Mouse (Mus musculus) limb, embryonic 13.5 days (tissue): ENCODE measurements around the gene Hist1h4h. TPM values are rescaled to one million over a fixed set of nuclear protein-coding genes. Genes with fewer than 3 reads are reported as not detected.

Experiments used
- ATAC-seq: fragments of 200-750 bp; cut with Nextera tagmentation; 2 replicates; pipeline ENCODE4 v1.8.0; 2017; ENCODE audit warnings: low read depth, moderate number of reproducible peaks, moderate TSS enrichment; ENCODE audit not compliant: low FRiP score
- H3K27ac ChIP-seq: fragments of 300-500 bp; sonication (generic); 2 replicates; pipeline ENCODE4 v1.5.1; 2015; ENCODE audit warnings: inconsistent platforms, mild to moderate bottlenecking, moderate library complexity
- H3K27me3 ChIP-seq: fragments of 300-500 bp; sonication (generic); 2 replicates; pipeline ENCODE4 v1.6.1; 2015; ENCODE audit warnings: mild to moderate bottlenecking, inconsistent platforms
- H3K36me3 ChIP-seq: fragments of 300-500 bp; sonication (generic); 2 replicates; pipeline ENCODE4 v1.6.1; 2015; ENCODE audit warnings: inconsistent platforms, mild to moderate bottlenecking, moderate library complexity
- H3K4me1 ChIP-seq: fragments of 300-500 bp; sonication (generic); 2 replicates; pipeline ENCODE4 v1.6.1; 2015; ENCODE audit warnings: inconsistent platforms
- H3K4me2 ChIP-seq: fragments of 300-500 bp; sonication (generic); replicated peaks from 2 replicates; pipeline ENCODE4 v1.6.1; 2015; ENCODE audit warnings: inconsistent platforms, mild to moderate bottlenecking, moderate library complexity
- H3K4me3 ChIP-seq: fragments of 300-500 bp; sonication (generic); 2 replicates; pipeline ENCODE4 v1.5.1; 2015; ENCODE audit warnings: moderate library complexity, mild to moderate bottlenecking, inconsistent platforms
- H3K9ac ChIP-seq: fragments of 300-500 bp; sonication (generic); 2 replicates; pipeline ENCODE4 v1.6.1; 2015; ENCODE audit warnings: mild to moderate bottlenecking, inconsistent platforms
- H3K9me3 ChIP-seq: fragments of 300-500 bp; sonication (generic); 2 replicates; pipeline ENCODE4 v1.6.1; 2016; ENCODE audit warnings: inconsistent platforms
- WGBS: fragments of 180-500 bp; shearing (Covaris S2); methylation state at CpG from one replicate; pipeline ENCODE4 v1.1.7; 2015; 5-methylcytosine and 5-hydroxymethylcytosine counted together
- polyA plus RNA-seq: library from polyadenylated mRNA; unstranded; fragments of >200 nt; fragmentation: Nextera tagmentation; extraction: Ambion mirVana; gene quantifications from 2 replicates; pipeline ENCODE4 v1.2.1, GENCODE M21; 2015

Hist1h4h gene
- polyA plus RNA-seq, 1 experiment from 2014 or later: 4.1 TPM

DNA sequence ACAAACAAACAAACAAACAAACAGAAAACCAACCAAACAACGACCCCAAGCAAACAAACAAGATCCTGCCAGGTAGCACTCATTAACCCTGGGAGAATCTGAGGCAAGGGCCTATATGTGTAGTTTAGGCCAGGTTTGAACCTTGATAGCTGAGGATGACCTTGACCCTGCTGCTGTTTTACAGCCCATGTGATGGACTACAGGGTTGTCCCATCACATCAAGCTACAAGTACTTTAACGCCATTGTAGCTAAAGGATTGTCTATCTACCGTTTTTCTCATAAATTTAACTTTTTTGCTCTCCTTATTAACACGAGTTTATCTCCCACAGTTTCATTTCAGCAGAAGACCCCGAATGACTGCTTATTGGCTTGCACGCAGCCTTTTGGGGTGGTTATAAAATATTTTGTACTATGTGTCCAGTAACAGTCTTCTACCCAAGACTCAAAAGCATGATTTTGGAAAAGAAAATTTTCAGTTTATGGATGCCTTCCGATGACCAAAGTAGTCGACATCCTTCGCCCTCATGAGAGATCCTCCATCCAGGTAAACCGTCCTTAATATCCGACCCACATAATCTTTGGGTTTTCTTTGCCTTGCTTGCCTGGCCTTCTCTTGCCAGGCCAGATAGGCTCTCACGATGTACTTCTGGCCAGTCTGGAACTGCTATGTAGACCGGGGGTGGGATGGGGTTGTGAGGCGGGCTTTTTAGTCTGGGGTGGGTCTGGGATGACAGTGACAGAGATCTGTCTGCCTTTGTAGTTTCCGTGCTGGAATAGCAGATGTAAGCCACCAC lies 14.8 kb upstream of the Hist1h4h start:
- 52% methylated on average over 15 of the region's 15 CpGs for WGBS
- Histone ChIP-seq H3K9ac (peak overlapping the region; percentile 50; the same call in 1 of the 2 replicates), H3K4me1 (peaks cover 4% of the 10 kb centered on the region; the same call in 1 of the 2 replicates), H3K4me3 (peak overlapping the region; percentile 53), H3K27me3 (no peaks in the 10 kb centered on the region), H3K9me3 (no peaks in the 10 kb centered on the region), H3K4me2 (peak overlapping the region; percentile 65), H3K27ac (peak overlapping the region; percentile 33; the same call in 1 of the 2 replicates), H3K36me3 (no peaks in the 10 kb centered on the region)
- ATAC-seq: no peak

DNA sequence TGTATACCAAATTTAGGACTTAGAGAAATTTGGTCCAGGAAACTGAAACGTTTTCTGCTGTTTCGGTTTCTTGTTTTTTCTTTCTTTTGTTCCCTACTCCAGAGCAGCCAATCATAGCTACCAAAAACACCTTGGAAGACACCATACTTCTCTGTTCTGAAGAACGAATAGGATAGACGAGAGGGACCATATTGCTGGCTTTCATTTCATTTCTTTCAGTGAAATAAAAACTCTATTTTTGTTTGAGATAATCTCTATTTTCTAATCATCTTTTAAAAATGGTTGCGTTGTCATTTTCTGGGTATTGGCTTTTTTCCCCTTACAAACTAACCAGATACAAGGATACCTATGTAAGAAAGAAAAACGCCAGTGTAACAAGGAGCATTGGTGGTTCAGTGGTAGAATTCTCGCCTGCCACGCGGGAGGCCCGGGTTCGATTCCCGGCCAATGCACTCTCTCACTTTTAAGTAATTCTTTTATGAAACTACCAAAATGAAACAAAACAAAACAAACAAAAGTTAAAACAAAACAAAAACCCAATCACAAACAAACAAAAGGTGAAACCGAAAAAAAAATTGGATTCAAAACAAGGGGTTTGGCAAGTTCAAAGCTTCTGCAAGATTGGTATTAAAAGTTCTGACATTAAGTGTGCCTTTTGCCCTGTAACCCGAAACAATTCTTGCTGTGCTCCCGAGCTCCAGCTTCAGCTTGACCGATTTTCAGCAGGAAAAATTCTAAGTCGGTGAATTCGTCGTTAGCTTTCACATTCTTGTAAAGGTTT lies 13.8 kb upstream of the Hist1h4h start:
- peak overlapping the region; percentile 68 for H3K4me2 ChIP-seq
- H3K4me3 ChIP-seq: peak overlapping the region; percentile 53
- H3K36me3 ChIP-seq: no peaks in the 10 kb centered on the region
- H3K4me1 ChIP-seq: peaks cover 4% of the 10 kb centered on the region; the same call in 1 of the 2 replicates
- H3K9me3 ChIP-seq: no peaks in the 10 kb centered on the region
- no peaks in the 10 kb centered on the region for H3K27me3 ChIP-seq
- H3K9ac ChIP-seq: peak overlapping the region; percentile 66
- peak overlapping the region; percentile 85 for H3K27ac ChIP-seq
- under 1% methylated on average over 19 of the region's 19 CpGs for WGBS
- ATAC-seq: peak; percentile 73; the same call in 1 of the 2 replicates

- under 1% methylated on average over 27 of the region's 27 CpGs for WGBS
- Histone ChIP-seq H3K9me3 (no peaks in the 10 kb centered on the region), H3K4me2 (peak overlapping the region; percentile 68), H3K36me3 (no peaks in the 10 kb centered on the region), H3K27me3 (no peaks in the 10 kb centered on the region), H3K9ac (peak overlapping the region; percentile 66), H3K4me3 (peak overlapping the region; percentile 53), H3K4me1 (peaks cover 4% of the 10 kb centered on the region; the same call in 1 of the 2 replicates), H3K27ac (peak overlapping the region; percentile 85)
- peak; percentile 87 for ATAC-seq
Measured at GRCm38 (mm10) chr13:23517603-23518294, 13.1 kb upstream of the Hist1h4h start.

- H3K27me3 ChIP-seq: no peaks in the 10 kb centered on the region
- peaks cover 4% of the 10 kb centered on the region; the same call in 1 of the 2 replicates for H3K4me1 ChIP-seq
- H3K9me3 ChIP-seq: no peaks in the 10 kb centered on the region
- WGBS: under 1% methylated on average over 6 of the region's 6 CpGs
- H3K4me3 ChIP-seq: peak overlapping the region; percentile 53
- H3K9ac ChIP-seq: peak overlapping the region; percentile 48
- ATAC-seq: 0 out of 2 replicates have a peak, but pooled peaks have one; percentile 4
- peak overlapping the region; percentile 68 for H3K4me2 ChIP-seq
- no peaks in the 10 kb centered on the region for H3K36me3 ChIP-seq
- no peak overlapping the region for H3K27ac ChIP-seq
Measured at GRCm38 (mm10) chr13:23518295-23518603, 12.6 kb upstream of the Hist1h4h start.

DNA sequence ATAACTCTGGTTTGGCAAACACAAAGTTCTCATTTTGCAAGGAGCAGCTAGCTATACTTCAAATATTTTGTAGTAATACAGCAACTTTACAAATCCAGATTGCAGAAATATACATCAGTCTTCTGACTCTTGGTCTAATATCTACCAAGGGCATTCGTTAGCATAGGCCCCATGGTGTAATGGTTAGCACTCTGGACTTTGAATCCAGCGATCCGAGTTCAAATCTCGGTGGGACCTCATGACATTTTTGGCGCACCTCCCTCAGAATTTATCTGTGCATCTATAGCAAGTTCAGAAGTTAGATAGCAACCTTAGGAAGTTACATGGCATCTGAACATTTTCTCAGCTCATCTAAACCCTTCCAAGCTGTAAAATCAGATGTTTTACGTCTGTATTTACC lies 12.0 kb upstream of the Hist1h4h start:
- Histone ChIP-seq H3K27ac (peak overlapping the region; percentile 44; the same call in 1 of the 2 replicates), H3K9ac (no peak overlapping the region), H3K4me1 (peaks cover 4% of the 10 kb centered on the region; the same call in 1 of the 2 replicates), H3K27me3 (no peaks in the 10 kb centered on the region), H3K4me2 (peak overlapping the region; percentile 62), H3K36me3 (no peaks in the 10 kb centered on the region), H3K9me3 (no peaks in the 10 kb centered on the region), H3K4me3 (peak overlapping the region; percentile 53)
- under 1% methylated on average over 6 of the region's 6 CpGs for WGBS
- ATAC-seq: peak; percentile 48

DNA sequence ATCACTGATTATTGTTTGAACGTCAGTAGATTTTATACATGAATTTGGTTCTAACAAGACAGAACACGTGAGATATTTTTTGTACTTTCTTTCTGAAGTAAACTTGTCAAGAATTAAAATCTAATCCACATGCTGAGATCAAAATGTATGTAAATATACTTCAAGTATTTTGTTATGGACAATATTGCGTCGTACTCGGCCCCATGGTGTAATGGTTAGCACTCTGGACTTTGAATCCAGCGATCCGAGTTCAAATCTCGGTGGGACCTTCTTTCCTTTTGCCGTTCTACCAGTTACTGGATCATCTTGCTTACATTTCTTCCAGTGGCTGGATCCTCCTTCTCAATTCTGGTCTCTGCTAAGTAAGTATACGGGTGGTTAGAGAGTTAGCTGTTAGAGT lies 11.4 kb upstream of the Hist1h4h start:
- ATAC-seq: no peak
- Histone ChIP-seq H3K27me3 (no peaks in the 10 kb centered on the region), H3K9ac (no peak overlapping the region), H3K36me3 (no peaks in the 10 kb centered on the region), H3K27ac (no peak overlapping the region), H3K4me2 (peak overlapping the region; percentile 62), H3K9me3 (no peaks in the 10 kb centered on the region), H3K4me1 (peaks cover 4% of the 10 kb centered on the region; the same call in 1 of the 2 replicates), H3K4me3 (peak overlapping the region; percentile 53)
- 0% methylated on average over 10 of the region's 10 CpGs for WGBS

DNA sequence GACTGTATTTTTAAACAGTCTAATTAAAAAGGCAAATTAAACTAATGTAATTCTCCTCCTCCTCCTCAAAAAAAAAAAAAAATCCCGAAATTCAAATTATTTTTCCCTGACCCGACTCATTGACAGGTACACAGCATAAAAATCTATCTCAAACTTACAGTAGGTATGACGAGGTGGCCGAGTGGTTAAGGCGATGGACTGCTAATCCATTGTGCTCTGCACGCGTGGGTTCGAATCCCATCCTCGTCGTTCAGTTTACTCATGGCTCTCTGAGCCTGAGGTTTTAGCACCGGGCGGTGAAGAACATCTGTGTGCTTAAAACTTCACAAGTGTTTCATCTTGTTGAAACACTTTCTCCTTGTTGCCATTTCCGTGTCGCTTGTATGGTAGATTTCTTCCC lies 9.1 kb upstream of the Hist1h4h start:
- no peaks in the 10 kb centered on the region for H3K9me3 ChIP-seq
- H3K36me3 ChIP-seq: no peaks in the 10 kb centered on the region
- H3K27me3 ChIP-seq: no peaks in the 10 kb centered on the region
- H3K27ac ChIP-seq: no peak overlapping the region
- 0 out of 2 replicates have a peak, but pooled peaks cover 4% of the 10 kb centered on the region for H3K4me1 ChIP-seq
- WGBS: under 1% methylated on average over 14 of the region's 14 CpGs
- no peak overlapping the region for H3K9ac ChIP-seq
- no peak overlapping the region for H3K4me3 ChIP-seq
- peak overlapping the region; percentile 36 for H3K4me2 ChIP-seq
- ATAC-seq: no peak

DNA sequence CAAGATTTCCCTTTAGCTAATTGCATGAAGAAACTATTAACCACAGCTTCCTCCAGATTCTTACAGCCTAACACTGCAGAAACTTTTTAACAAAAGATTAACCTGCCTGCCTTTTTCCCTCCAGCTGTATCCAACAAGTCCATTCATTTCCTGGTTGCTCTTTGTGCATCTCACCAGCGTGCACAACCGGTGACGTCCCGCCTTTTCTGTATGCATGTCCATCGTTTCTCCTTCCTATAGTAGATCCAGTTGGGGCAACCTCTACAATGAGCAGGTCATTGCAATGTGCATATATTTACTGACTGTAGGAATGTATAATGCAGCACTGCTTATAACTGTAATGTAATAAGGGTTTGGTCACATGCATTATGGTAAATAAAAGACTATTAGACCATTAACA lies 6.9 kb upstream of the Hist1h4h start:
- ATAC-seq: no peak
- H3K4me3 ChIP-seq: no peak overlapping the region
- H3K9ac ChIP-seq: no peak overlapping the region
- no peak overlapping the region for H3K27ac ChIP-seq
- no peaks in the 10 kb centered on the region for H3K36me3 ChIP-seq
- no peaks in the 10 kb centered on the region for H3K9me3 ChIP-seq
- 59% methylated on average over 5 of the region's 5 CpGs for WGBS
- H3K4me2 ChIP-seq: no peak overlapping the region
- peaks cover 8% of the 10 kb centered on the region for H3K4me1 ChIP-seq
- H3K27me3 ChIP-seq: no peaks in the 10 kb centered on the region

GRCm38 (mm10) chr13:23524654-23525053 lies 6.2 kb upstream of the Hist1h4h start:
- H3K4me3 ChIP-seq: no peak overlapping the region
- ATAC-seq: no peak; the same call in 1 of the 2 replicates
- H3K27me3 ChIP-seq: no peaks in the 10 kb centered on the region
- peaks cover 10% of the 10 kb centered on the region for H3K4me1 ChIP-seq
- WGBS: 9% methylated on average over 5 of the region's 5 CpGs
- no peaks in the 10 kb centered on the region for H3K9me3 ChIP-seq
- H3K4me2 ChIP-seq: peak overlapping the region; percentile 32
- no peak overlapping the region for H3K9ac ChIP-seq
- no peak overlapping the region for H3K27ac ChIP-seq
- no peaks in the 10 kb centered on the region for H3K36me3 ChIP-seq

GRCm38 (mm10) chr13:23525901-23526300 lies 4.9 kb upstream of the Hist1h4h start:
- H3K4me2 ChIP-seq: peak overlapping the region; percentile 61
- peak overlapping the region; percentile 47 for H3K4me3 ChIP-seq
- no peaks in the 10 kb centered on the region for H3K36me3 ChIP-seq
- no peaks in the 10 kb centered on the region for H3K27me3 ChIP-seq
- peak overlapping the region; percentile 48; the same call in 1 of the 2 replicates for H3K9ac ChIP-seq
- H3K9me3 ChIP-seq: no peaks in the 10 kb centered on the region
- 2% methylated on average over 10 of the region's 10 CpGs for WGBS
- H3K27ac ChIP-seq: no peak overlapping the region
- peaks cover 10% of the 10 kb centered on the region for H3K4me1 ChIP-seq
- no peak for ATAC-seq

DNA sequence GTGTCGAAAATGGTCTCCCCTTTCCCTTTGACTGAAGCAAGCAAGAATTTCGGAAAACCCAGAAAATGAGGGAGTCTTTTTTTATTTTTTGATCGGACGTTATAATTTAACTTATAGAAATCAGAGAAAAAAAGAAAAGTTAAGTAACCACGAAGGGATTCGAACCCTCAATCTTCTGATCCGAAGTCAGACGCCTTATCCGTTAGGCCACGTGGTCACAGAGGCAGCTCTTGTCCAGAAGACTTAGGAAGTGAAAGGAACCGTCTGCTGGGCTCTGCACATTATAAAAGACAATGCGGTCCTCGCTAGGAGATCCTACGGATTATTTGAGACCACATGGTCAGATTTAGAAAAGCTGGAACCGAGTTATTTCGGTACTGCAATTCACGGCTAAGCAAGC lies 4.5 kb upstream of the Hist1h4h start:
- Histone ChIP-seq H3K4me1 (peaks cover 10% of the 10 kb centered on the region), H3K9me3 (no peaks in the 10 kb centered on the region), H3K27me3 (no peaks in the 10 kb centered on the region), H3K27ac (peak overlapping the region; percentile 63; the same call in 1 of the 2 replicates), H3K9ac (peak overlapping the region; percentile 56), H3K4me2 (peak overlapping the region; percentile 61), H3K36me3 (no peaks in the 10 kb centered on the region), H3K4me3 (peak overlapping the region; percentile 47)
- peak; percentile 39 for ATAC-seq
- under 1% methylated on average over 17 of the region's 17 CpGs for WGBS
